Mouse (Mus musculus) neural tube, embryonic 10.5 days (tissue): ENCODE measurements around the gene Slc36a3.
"Not testable (repeated sequence)": the region's sequence is repeated elsewhere in the genome, so short reads cannot be mapped to it uniquely, and the experiment has no call there.

Experiments
- DNase-seq: peaks from one replicate; pipeline ENCODE4 v3.0.0-alpha.2; 2017; ENCODE audit warnings: low spot score; ENCODE audit errors: extremely low spot score

Slc36a3 gene

GRCm38 (mm10) chr11:55109521-55110300 is 41.8 kb downstream of the Slc36a3 start:
- DNase-seq: no peak

- no peak for DNase-seq
Observed at GRCm38 (mm10) chr11:55106636-55107035, 44.9 kb downstream of the Slc36a3 start.

- no peak for DNase-seq
Observed at GRCm38 (mm10) chr11:55105389-55105788, 46.1 kb downstream of the Slc36a3 start.

- DNase-seq: no peak
Observed at GRCm38 (mm10) chr11:55103229-55103628, 48.3 kb downstream of the Slc36a3 start.

GRCm38 (mm10) chr11:55102015-55102414 is 49.5 kb downstream of the Slc36a3 start:
- no peak for DNase-seq

GRCm38 (mm10) chr11:55099868-55100267 is 51.6 kb downstream of the Slc36a3 start:
- DNase-seq: no peak

GRCm38 (mm10) chr11:55099019-55099771 is 52.3 kb downstream of the Slc36a3 start:
- DNase-seq: no peak

GRCm38 (mm10) chr11:55098189-55098915 is 53.2 kb downstream of the Slc36a3 start:
- no peak for DNase-seq

GRCm38 (mm10) chr11:55097463-55098188 is 53.9 kb downstream of the Slc36a3 start, which contains the start of gene Gm2a:
Gene Gm2a, plus strand, starts transcription at chr11:55098115.
- DNase-seq: peak; percentile 97

- no peak for DNase-seq
Observed at GRCm38 (mm10) chr11:55096731-55097462, 54.6 kb downstream of the Slc36a3 start.

GRCm38 (mm10) chr11:55096296-55096695 is 55.2 kb downstream of the Slc36a3 start:
- not testable (repeated sequence) for DNase-seq

GRCm38 (mm10) chr11:55093096-55093495 is 58.4 kb downstream of the Slc36a3 start:
- DNase-seq: no peak

GRCm38 (mm10) chr11:55089892-55090291 is 61.6 kb downstream of the Slc36a3 start:
- no peak for DNase-seq

- DNase-seq: peak; percentile 79
Observed at GRCm38 (mm10) chr11:55087006-55087405, 64.5 kb downstream of the Slc36a3 start.

- DNase-seq: no peak
Observed at GRCm38 (mm10) chr11:55085396-55085795, 66.1 kb downstream of the Slc36a3 start.

GRCm38 (mm10) chr11:55084629-55085028 is 66.9 kb downstream of the Slc36a3 start:
- no peak for DNase-seq

- no peak for DNase-seq
Observed at GRCm38 (mm10) chr11:55081206-55081605, 70.3 kb downstream of the Slc36a3 start.

GRCm38 (mm10) chr11:55079180-55079579 is 72.3 kb downstream of the Slc36a3 start:
- DNase-seq: no peak

- DNase-seq: no peak
Observed at GRCm38 (mm10) chr11:55078502-55078901, 73.0 kb downstream of the Slc36a3 start.
